Mouse (Mus musculus) hindbrain, embryonic 10.5 days (tissue): Measurements from ENCODE around the gene Tollip. TPM values are rescaled to one million over a fixed set of nuclear protein-coding genes. Genes with fewer than 3 reads are reported as not detected.

ENCODE experiments used
- DNase-seq: peaks from one replicate; pipeline ENCODE4 v3.0.0-alpha.2; 2017; ENCODE audit warnings: low spot score
- H3K27ac ChIP-seq: fragments of 300-500 bp; sonication (generic); 2 replicates; pipeline ENCODE4 v1.5.1; 2016; ENCODE audit warnings: mild to moderate bottlenecking, moderate library complexity
- H3K27me3 ChIP-seq: fragments of 300-500 bp; sonication (generic); 2 replicates; pipeline ENCODE4 v1.6.1; 2016; ENCODE audit warnings: mild to moderate bottlenecking; ENCODE audit not compliant: poor library complexity, insufficient read depth, severe bottlenecking
- H3K36me3 ChIP-seq: fragments of 300-500 bp; sonication (generic); 2 replicates; pipeline ENCODE4 v1.6.1; 2016; ENCODE audit warnings: mild to moderate bottlenecking, moderate library complexity
- H3K4me1 ChIP-seq: fragments of 300-500 bp; sonication (generic); replicated peaks from 2 replicates; pipeline ENCODE4 v1.6.1; 2016; ENCODE audit warnings: mild to moderate bottlenecking
- H3K4me3 ChIP-seq: fragments of 300-500 bp; sonication (generic); 2 replicates; pipeline ENCODE4 v1.5.1; 2016; ENCODE audit warnings: mild to moderate bottlenecking, moderate library complexity
- H3K9me3 ChIP-seq: fragments of 300-500 bp; sonication (generic); 2 replicates; pipeline ENCODE4 v1.6.1; 2016; ENCODE audit warnings: mild to moderate bottlenecking, moderate library complexity
- WGBS: fragments of 180-500 bp; shearing (Covaris S2); methylation state at CpG from one replicate; pipeline ENCODE4 v1.1.7; 2016; 5-methylcytosine and 5-hydroxymethylcytosine counted together
- polyA plus RNA-seq: library from polyadenylated mRNA; unstranded; fragments of >200 nt; fragmentation: Nextera tagmentation; extraction: Ambion mirVana; gene quantifications from 2 replicates; pipeline ENCODE4 v1.2.1, GENCODE M21; 2016

Tollip gene
- polyA plus RNA-seq, 1 experiment from 2014 or later = 69.0 TPM

DNA sequence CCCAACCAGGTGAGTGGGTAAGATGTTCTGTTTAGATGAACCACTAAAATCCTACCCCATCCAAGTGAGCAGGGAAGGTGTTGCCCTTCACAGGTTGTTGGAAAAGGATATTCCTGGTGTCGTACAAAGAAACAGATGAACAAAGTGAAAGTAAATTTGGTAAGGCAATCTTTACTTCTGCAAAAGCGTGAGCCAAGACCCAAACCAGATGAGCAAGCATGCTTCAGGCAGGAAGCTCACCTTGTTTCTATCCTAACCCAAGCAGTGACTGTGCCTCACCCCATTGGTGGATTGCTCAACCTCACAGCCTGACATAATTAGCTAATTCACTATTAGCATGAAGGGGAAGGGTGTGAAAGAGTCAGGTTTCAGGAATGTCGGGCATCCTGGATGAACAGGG is 7.0 kb downstream of the Tollip start:
- WGBS = 71% methylated on average over 3 of the region's 3 CpGs
- Histone ChIP-seq H3K4me1 (peaks cover 15% of the 10 kb centered on the region), H3K4me3 (no peak overlapping the region), H3K9me3 (no peaks in the 10 kb centered on the region), H3K36me3 (no peaks in the 10 kb centered on the region), H3K27ac (no peak overlapping the region), H3K27me3 (peaks cover 6% of the 10 kb centered on the region; the same call in 1 of the 2 replicates)
- DNase-seq = no peak

DNA sequence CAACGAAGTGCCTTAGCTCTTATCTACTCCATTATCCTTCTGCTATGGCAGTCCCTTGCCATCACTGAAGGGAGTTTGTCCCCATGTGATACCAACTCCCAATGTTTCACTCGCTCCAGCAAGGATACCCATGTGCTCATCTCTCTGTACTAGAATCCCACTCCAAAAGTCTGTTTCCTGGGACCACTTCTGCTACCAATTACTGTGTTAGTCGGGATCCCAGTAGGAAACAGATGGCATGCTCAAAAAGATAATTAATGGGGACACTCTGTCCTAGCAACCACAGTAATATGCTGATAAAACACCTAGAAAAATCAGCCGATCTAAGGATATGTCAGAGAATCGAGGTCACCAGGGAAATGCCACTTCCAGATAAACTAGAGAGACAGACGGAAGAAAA is 9.7 kb downstream of the Tollip start:
- 80% methylated on average over 6 of the region's 6 CpGs for WGBS

DNA sequence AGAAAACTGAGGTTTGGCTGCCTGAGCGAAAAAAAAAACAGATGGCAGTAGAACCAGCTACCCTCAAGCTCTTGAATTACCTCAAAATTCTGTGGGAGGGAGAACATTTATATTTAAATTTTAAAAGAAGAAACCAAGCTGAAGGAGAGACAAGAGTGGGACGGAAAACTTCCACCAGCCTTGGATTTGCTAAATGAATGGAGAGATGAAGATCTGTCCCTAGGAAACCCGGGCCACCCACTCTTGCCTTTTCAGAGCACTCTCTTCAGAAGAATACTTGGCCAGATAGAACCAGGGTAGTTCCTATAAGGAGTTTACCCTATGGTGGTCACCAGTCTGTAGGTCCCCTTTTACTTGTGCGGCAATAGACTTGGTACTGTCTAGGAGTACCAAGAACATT is 15.5 kb downstream of the Tollip start:
- Histone ChIP-seq H3K36me3 (no peaks in the 10 kb centered on the region), H3K4me1 (peaks cover 34% of the 10 kb centered on the region), H3K4me3 (peak overlapping the region; percentile 88), H3K27me3 (peaks cover 26% of the 10 kb centered on the region), H3K9me3 (no peaks in the 10 kb centered on the region), H3K27ac (peak overlapping the region; percentile 92)
- DNase-seq = no peak
- 67% methylated on average over 4 of the region's 4 CpGs for WGBS

More for the DNA sequence above, 9.7 kb downstream of the Tollip start:
- no peaks in the 10 kb centered on the region for H3K36me3 ChIP-seq
- no peak overlapping the region for H3K27ac ChIP-seq
- H3K4me3 ChIP-seq = no peak overlapping the region
- DNase-seq = no peak
- no peaks in the 10 kb centered on the region for H3K9me3 ChIP-seq
- peaks cover 29% of the 10 kb centered on the region for H3K27me3 ChIP-seq
- peaks cover 15% of the 10 kb centered on the region for H3K4me1 ChIP-seq

- Histone ChIP-seq H3K27ac (peak overlapping the region; percentile 92), H3K9me3 (no peaks in the 10 kb centered on the region), H3K36me3 (0 out of 2 replicates have a peak, but pooled peaks cover 1% of the 10 kb centered on the region), H3K27me3 (peaks cover 26% of the 10 kb centered on the region), H3K4me1 (peaks cover 37% of the 10 kb centered on the region), H3K4me3 (peak overlapping the region; percentile 88)
- WGBS = under 1% methylated on average over 44 of the region's 44 CpGs
- peak; percentile 100 for DNase-seq
Measured at GRCm38 (mm10) chr7:141902269-141902729, 16.0 kb downstream of the Tollip start.

GRCm38 (mm10) chr7:141901825-141902224 is 16.5 kb downstream of the Tollip start:
- Histone ChIP-seq H3K4me3 (peak overlapping the region; percentile 88), H3K27me3 (peaks cover 26% of the 10 kb centered on the region), H3K27ac (peak overlapping the region; percentile 92), H3K9me3 (no peaks in the 10 kb centered on the region), H3K4me1 (peaks cover 39% of the 10 kb centered on the region), H3K36me3 (0 out of 2 replicates have a peak, but pooled peaks cover 6% of the 10 kb centered on the region)
- 1% methylated on average over 16 of the region's 16 CpGs for WGBS
- DNase-seq = no peak

DNA sequence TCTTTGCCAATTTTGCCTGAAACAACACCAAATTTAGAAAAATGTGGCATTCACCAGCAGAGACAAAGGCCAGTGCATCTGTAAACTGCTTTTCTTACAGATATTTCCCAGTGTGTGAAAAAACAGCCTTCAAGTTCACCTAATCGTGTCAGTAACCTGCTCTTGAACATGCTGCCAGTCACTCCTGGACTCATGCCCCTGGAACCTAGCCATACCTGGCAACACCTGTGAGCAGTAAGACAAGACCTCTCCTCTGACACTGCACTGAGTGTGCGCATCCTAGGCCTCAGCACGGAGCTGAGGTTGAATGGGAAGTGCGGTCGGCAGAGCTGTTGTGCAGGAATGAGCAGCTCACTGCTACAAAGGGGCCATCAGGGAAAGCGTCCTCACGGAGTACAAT is 26.2 kb downstream of the Tollip start:
- H3K36me3 ChIP-seq = peaks cover 78% of the 10 kb centered on the region
- 95% methylated on average over 7 of the region's 7 CpGs for WGBS

GRCm38 (mm10) chr7:141878813-141879212 is 39.5 kb downstream of the Tollip start:
- peaks cover 90% of the 10 kb centered on the region for H3K36me3 ChIP-seq
- 91% methylated on average over 2 of the region's 2 CpGs for WGBS
- H3K9me3 ChIP-seq = no peaks in the 10 kb centered on the region
- no peak overlapping the region for H3K27ac ChIP-seq
- H3K4me1 ChIP-seq = no peaks in the 10 kb centered on the region
- no peak for DNase-seq
- H3K27me3 ChIP-seq = no peaks in the 10 kb centered on the region
- H3K4me3 ChIP-seq = no peak overlapping the region

More for the DNA sequence above, 26.2 kb downstream of the Tollip start:
- no peak for DNase-seq
- 0 out of 2 replicates have a peak, but pooled peaks cover under 1% of the 10 kb centered on the region for H3K4me1 ChIP-seq
- no peak overlapping the region for H3K27ac ChIP-seq
- H3K4me3 ChIP-seq = no peak overlapping the region
- H3K9me3 ChIP-seq = no peaks in the 10 kb centered on the region
- no peaks in the 10 kb centered on the region for H3K27me3 ChIP-seq

GRCm38 (mm10) chr7:141874891-141875290 is 43.4 kb downstream of the Tollip start:
- Histone ChIP-seq H3K27me3 (no peaks in the 10 kb centered on the region), H3K4me1 (no peaks in the 10 kb centered on the region), H3K36me3 (peaks cover 74% of the 10 kb centered on the region), H3K27ac (no peak overlapping the region), H3K9me3 (no peaks in the 10 kb centered on the region), H3K4me3 (no peak overlapping the region)
- DNase-seq = no peak
- 89% methylated on average over 5 of the region's 5 CpGs for WGBS

DNA sequence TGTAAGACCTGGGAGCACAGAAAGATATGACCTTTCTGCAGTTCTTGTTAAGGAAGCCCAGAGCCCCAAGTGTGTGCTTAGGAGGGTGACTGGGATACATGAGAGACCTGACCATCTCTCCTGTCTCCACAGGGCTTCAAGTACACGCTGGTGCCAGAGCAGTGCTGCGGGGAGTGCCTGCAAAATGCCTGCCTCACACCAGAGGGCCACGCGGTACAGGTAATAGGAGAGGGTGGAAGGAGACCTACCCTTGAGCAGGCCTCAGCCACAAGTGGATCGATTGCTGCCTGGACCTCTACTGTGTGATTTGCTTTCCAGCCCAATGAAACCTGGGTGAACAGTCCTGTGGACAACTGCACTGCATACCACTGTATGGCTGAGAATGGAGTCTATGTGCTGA is 47.8 kb downstream of the Tollip start:
- H3K4me3 ChIP-seq = no peak overlapping the region
- H3K36me3 ChIP-seq = peaks cover 39% of the 10 kb centered on the region
- no peak for DNase-seq
- no peaks in the 10 kb centered on the region for H3K4me1 ChIP-seq
- no peaks in the 10 kb centered on the region for H3K9me3 ChIP-seq
- H3K27me3 ChIP-seq = no peaks in the 10 kb centered on the region
- WGBS = 77% methylated on average over 5 of the region's 5 CpGs
- H3K27ac ChIP-seq = no peak overlapping the region

DNA sequence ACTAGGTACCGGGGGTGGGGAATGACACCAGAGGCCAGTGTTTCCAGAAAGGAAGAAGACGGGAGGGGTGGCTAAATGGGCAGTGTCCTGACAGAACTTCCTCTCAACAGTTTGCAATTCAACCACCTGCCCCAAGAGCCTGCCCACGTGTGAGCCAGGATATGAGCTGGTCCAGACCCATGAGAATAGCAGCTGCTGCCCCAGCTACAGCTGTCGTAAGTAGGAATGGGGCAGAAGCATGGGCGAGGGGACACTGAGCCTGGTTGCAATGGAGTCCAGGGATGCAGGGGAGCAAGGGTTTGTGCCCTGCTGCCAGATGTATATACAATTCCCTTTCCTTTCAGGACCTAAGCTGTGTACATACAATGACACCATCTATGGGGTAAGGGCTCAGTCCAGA is 48.7 kb downstream of the Tollip start:
- Histone ChIP-seq H3K9me3 (no peaks in the 10 kb centered on the region), H3K27ac (no peak overlapping the region), H3K4me3 (no peak overlapping the region), H3K27me3 (no peaks in the 10 kb centered on the region), H3K36me3 (peaks cover 31% of the 10 kb centered on the region), H3K4me1 (no peaks in the 10 kb centered on the region)
- no peak for DNase-seq
- WGBS = 79% methylated on average over 5 of the region's 5 CpGs

GRCm38 (mm10) chr7:141861046-141861445 is 57.3 kb downstream of the Tollip start:
- WGBS = 92% methylated on average over 4 of the region's 4 CpGs
- DNase-seq = no peak
- Histone ChIP-seq H3K36me3 (no peaks in the 10 kb centered on the region), H3K4me1 (no peaks in the 10 kb centered on the region), H3K27ac (no peak overlapping the region), H3K4me3 (no peak overlapping the region), H3K9me3 (no peaks in the 10 kb centered on the region), H3K27me3 (no peaks in the 10 kb centered on the region)

- Histone ChIP-seq H3K36me3 (no peaks in the 10 kb centered on the region), H3K27ac (no peak overlapping the region), H3K4me3 (no peak overlapping the region), H3K27me3 (no peaks in the 10 kb centered on the region), H3K4me1 (peaks cover 4% of the 10 kb centered on the region), H3K9me3 (no peaks in the 10 kb centered on the region)
- DNase-seq = no peak
- WGBS = 85% methylated on average over 10 of the region's 10 CpGs
Measured at GRCm38 (mm10) chr7:141840354-141840753, 78.0 kb downstream of the Tollip start.

- Histone ChIP-seq H3K27me3 (no peaks in the 10 kb centered on the region), H3K4me3 (no peak within 1 kb of the TSS), H3K27ac (no peak within 1 kb of the TSS), H3K36me3 (no peaks in the 10 kb centered on the region), H3K9me3 (no peaks in the 10 kb centered on the region), H3K4me1 (peaks cover 4% of the 10 kb centered on the region)
- DNase-seq = no peak
- WGBS = 82% methylated on average over 5 of the region's 5 CpGs
Measured at GRCm38 (mm10) chr7:141838779-141839178, 79.5 kb downstream of the Tollip start, which contains the start of gene Muc5b. Gene Muc5b (plus strand): TSS chr7:141839070.

GRCm38 (mm10) chr7:141836423-141836822 is 81.9 kb downstream of the Tollip start:
- Histone ChIP-seq H3K27me3 (no peaks in the 10 kb centered on the region), H3K4me3 (no peak overlapping the region), H3K27ac (no peak overlapping the region), H3K9me3 (no peaks in the 10 kb centered on the region), H3K4me1 (peaks cover 4% of the 10 kb centered on the region), H3K36me3 (no peaks in the 10 kb centered on the region)
- DNase-seq = no peak
- WGBS = 79% methylated on average over 8 of the region's 8 CpGs
